Mouse (Mus musculus) brain, embryonic 18.5 days (tissue): ENCODE results near the gene Grm7.

Experiments used
- DNase-seq: peaks from one replicate; pipeline ENCODE4 v3.0.0-alpha.2; 2012; ENCODE audit warnings: low read depth, low spot score

Grm7 gene

GRCm38 (mm10) chr6:110645411-110646361 is at the start of gene Grm7:
Grm7 (plus strand) TSS chr6:110645581.
- DNase-seq = peak; percentile 74

GRCm38 (mm10) chr6:110645041-110645410 is 355 bp upstream of the Grm7 start:
- no peak for DNase-seq

- no peak for DNase-seq
Measured at GRCm38 (mm10) chr6:110646901-110647300, 1.5 kb downstream of the Grm7 start.

- DNase-seq = no peak
Measured at GRCm38 (mm10) chr6:110649227-110649626, 3.8 kb downstream of the Grm7 start.

GRCm38 (mm10) chr6:110653361-110654001 is 8.1 kb downstream of the Grm7 start:
- DNase-seq = no peak

- no peak for DNase-seq
Measured at GRCm38 (mm10) chr6:110664436-110664835, 19.1 kb downstream of the Grm7 start.

GRCm38 (mm10) chr6:110668447-110668846 is 23.1 kb downstream of the Grm7 start:
- DNase-seq = no peak

- DNase-seq = no peak
Measured at GRCm38 (mm10) chr6:110690954-110691353, 45.6 kb downstream of the Grm7 start.

GRCm38 (mm10) chr6:110709763-110710162 is 64.4 kb downstream of the Grm7 start:
- DNase-seq = peak; percentile 20

GRCm38 (mm10) chr6:110714943-110715342 is 69.6 kb downstream of the Grm7 start:
- no peak for DNase-seq

GRCm38 (mm10) chr6:110723371-110723770 is 78.0 kb downstream of the Grm7 start:
- no peak for DNase-seq

- DNase-seq = peak; percentile 18
Measured at GRCm38 (mm10) chr6:110733914-110734313, 88.5 kb downstream of the Grm7 start.

- DNase-seq = no peak
Measured at GRCm38 (mm10) chr6:110743981-110744670, 98.7 kb downstream of the Grm7 start.

- no peak for DNase-seq
Measured at GRCm38 (mm10) chr6:110755921-110756320, 110.5 kb downstream of the Grm7 start.

GRCm38 (mm10) chr6:110769588-110769987 is 124.2 kb downstream of the Grm7 start:
- DNase-seq = no peak

- DNase-seq = no peak
Measured at GRCm38 (mm10) chr6:110772652-110773051, 127.3 kb downstream of the Grm7 start.

- DNase-seq = no peak
Measured at GRCm38 (mm10) chr6:110776046-110776445, 130.7 kb downstream of the Grm7 start.

- DNase-seq = no peak
Measured at GRCm38 (mm10) chr6:110785497-110785928, 140.1 kb downstream of the Grm7 start.

- no peak for DNase-seq
Measured at GRCm38 (mm10) chr6:110792696-110793095, 147.3 kb downstream of the Grm7 start.

GRCm38 (mm10) chr6:110807481-110807880 is 162.1 kb downstream of the Grm7 start:
- no peak for DNase-seq

- no peak for DNase-seq
Measured at GRCm38 (mm10) chr6:110812214-110812613, 166.8 kb downstream of the Grm7 start.

- no peak for DNase-seq
Measured at GRCm38 (mm10) chr6:110818236-110818635, 172.9 kb downstream of the Grm7 start.
